Mouse (Mus musculus) hematopoietic multipotent progenitor cell, adult 10-12 weeks (in vitro differentiated cells): ENCODE results near the gene Apol8. TPM values are rescaled to one million over a fixed set of nuclear protein-coding genes. Genes with fewer than 3 reads are reported as not detected.

ENCODE experiments used
- polyA plus RNA-seq: library from polyadenylated mRNA; stranded (reverse); fragments of >175 nt; gene quantifications from 2 replicates; pipeline ENCODE4 v1.2.3, GENCODE M21; 2012; ENCODE audit warnings: low replicate concordance

The Apol8 gene
- polyA plus RNA-seq: 6.7 TPM in 1 of 2 replicates, not detected in the other

GRCm38 (mm10) chr15:77756848-77757247, at the start of gene Apol8:
TSS of gene Apol8 (minus strand) at chr15:77757003.

DNA sequence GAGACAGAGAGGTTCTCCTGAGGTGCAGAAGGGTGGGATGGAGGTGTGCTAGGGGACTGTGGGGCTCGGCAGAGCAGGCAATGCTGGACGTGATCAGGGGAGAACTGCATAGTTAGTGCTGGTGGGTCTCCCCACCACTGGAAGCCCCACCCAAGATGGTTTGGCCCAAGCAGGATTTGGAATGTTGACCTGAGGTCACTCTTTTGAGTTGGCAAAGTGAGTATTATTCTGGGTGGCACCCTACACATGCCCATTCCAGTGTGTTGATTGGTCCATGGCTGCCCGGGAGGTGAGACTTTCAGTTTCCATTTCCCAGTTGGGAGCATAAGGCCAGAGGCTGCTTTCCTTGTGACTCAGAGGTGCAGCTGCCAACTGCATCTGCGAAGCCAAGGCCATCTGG, 28.1 kb downstream of the Apol8 start, which contains the start of gene Apol9b:
Gene Apol9b, plus strand, starts transcription at position 301 of the 400 bp plus-strand sequence.

GRCm38 (mm10) chr15:77698656-77699055, 58.1 kb downstream of the Apol8 start, which contains the start of gene Apol7e:
TSS of gene Apol7e (plus strand) at chr15:77698857.

Other genes starting within 250 kb of the Apol8 start
- gene Apol11a, start 248.7 kb downstream of the Apol8 start, polyA plus RNA-seq: not detected in 2 replicates
- 0.07 TPM in 1 of 2 replicates, not detected in the other for gene Apol7c, start 223.7 kb downstream of the Apol8 start, polyA plus RNA-seq
- not detected in 2 replicates for gene 1700025B11Rik, start 195.1 kb downstream of the Apol8 start, polyA plus RNA-seq
- gene Apol10b, start 160.9 kb downstream of the Apol8 start, polyA plus RNA-seq: 0.05 TPM in 1 of 2 replicates, not detected in the other
- gene Gm36245, start 157.7 kb downstream of the Apol8 start, polyA plus RNA-seq: not detected in 2 replicates
- 1.6 TPM in 1 of 2 replicates, not detected in the other for gene Apol11b, start 113.7 kb downstream of the Apol8 start, polyA plus RNA-seq
- gene Apol7e, start 58.1 kb downstream of the Apol8 start, polyA plus RNA-seq: 0.07 and 0.11 TPM in 2 replicates
- 0.28 and 0.31 TPM in 2 replicates for gene Apol9b, start 28.0 kb downstream of the Apol8 start, polyA plus RNA-seq
- 580 and 901 TPM in 2 replicates for gene Myh9, start 85.2 kb upstream of the Apol8 start, polyA plus RNA-seq
- gene Txn2, start 172.0 kb upstream of the Apol8 start, polyA plus RNA-seq: 178 and 318 TPM in 2 replicates
- 3.2 and 3.3 TPM in 2 replicates for gene Foxred2, start 199.7 kb upstream of the Apol8 start, polyA plus RNA-seq
- gene Eif3d, start 213.8 kb upstream of the Apol8 start, polyA plus RNA-seq: 15.7 and 26.5 TPM in 2 replicates